Mouse (Mus musculus) testis, adult 2 months (tissue): ENCODE measurements at regions not wholly inside any gene's neighbourhood (a gene's known extent, or its start where the extent isn't known, plus 50 kb on each side); places are given as distances from the start of the nearest gene placed in this dataset.

Source experiments
- H3K27ac ChIP-seq: fragments of 200-500 bp; 2 replicates; pipeline ENCODE4 v1.5.1; 2012; ENCODE audit warnings: low read depth, low read length; ENCODE audit not compliant: control insufficient read depth, insufficient read depth
- H3K27me3 ChIP-seq: fragments of 200-500 bp; 2 replicates; pipeline ENCODE4 v1.6.1; 2012; ENCODE audit warnings: mild to moderate bottlenecking, low read length, moderate library complexity; ENCODE audit not compliant: control insufficient read depth, insufficient read depth
- H3K36me3 ChIP-seq: fragments of 200-500 bp; 2 replicates; pipeline ENCODE4 v1.6.1; 2012; ENCODE audit warnings: mild to moderate bottlenecking, low read length; ENCODE audit not compliant: control insufficient read depth, insufficient read depth
- H3K4me1 ChIP-seq: fragments of 200-500 bp; 2 replicates; pipeline ENCODE4 v1.6.1; 2012; ENCODE audit warnings: low read length; ENCODE audit not compliant: control insufficient read depth, insufficient read depth
- H3K4me3 ChIP-seq: fragments of 200-500 bp; 2 replicates; pipeline ENCODE4 v1.5.1; 2012; ENCODE audit warnings: low read depth, mild to moderate bottlenecking, low read length, moderate library complexity, mixed read lengths; ENCODE audit not compliant: control insufficient read depth
- CTCF ChIP-seq: fragments of 200-500 bp; IDR thresholded peaks from 2 replicates; pipeline ENCODE4 v1.5.1; 2012; ENCODE audit warnings: low read depth, mild to moderate bottlenecking, inconsistent platforms, low read length, moderate library complexity; ENCODE audit not compliant: control insufficient read depth, insufficient read depth, insufficient replicate concordance
- POLR2A ChIP-seq: fragments of 200-500 bp; IDR thresholded peaks from 2 replicates; pipeline ENCODE4 v1.6.1; 2012; ENCODE audit warnings: low read depth, mild to moderate bottlenecking, inconsistent platforms, low read length, moderate library complexity; ENCODE audit not compliant: control insufficient read depth

- Histone ChIP-seq H3K4me3 (peak overlapping the region; percentile 42), H3K36me3 (no peaks in the 10 kb centered on the region), H3K4me1 (no peaks in the 10 kb centered on the region), H3K27me3 (no peaks in the 10 kb centered on the region), H3K27ac (no peak overlapping the region)
- TF ChIP-seq CTCF (no peak), POLR2A (no peak)
Measured at GRCm38 (mm10) chr14:72064111-72064812, 427.4 kb downstream of the Gm9195 start.

- Histone ChIP-seq H3K27me3 (no peaks in the 10 kb centered on the region), H3K4me3 (no peak overlapping the region), H3K27ac (no peak overlapping the region), H3K4me1 (no peaks in the 10 kb centered on the region), H3K36me3 (no peaks in the 10 kb centered on the region)
- TF ChIP-seq POLR2A: no peak
- TF ChIP-seq CTCF: no peak
Measured at GRCm38 (mm10) chr14:72042881-72043236, 448.8 kb downstream of the Gm9195 start.

GRCm38 (mm10) chr14:72042112-72042880 is 449.3 kb downstream of the Gm9195 start:
- Histone ChIP-seq H3K4me1 (no peaks in the 10 kb centered on the region), H3K4me3 (no peak overlapping the region), H3K27me3 (no peaks in the 10 kb centered on the region), H3K36me3 (no peaks in the 10 kb centered on the region), H3K27ac (no peak overlapping the region)
- TF ChIP-seq CTCF (no peak), POLR2A (no peak)

GRCm38 (mm10) chr14:72030396-72030795 is 461.2 kb downstream of the Gm9195 start:
- Histone ChIP-seq H3K4me1 (no peaks in the 10 kb centered on the region), H3K27me3 (no peaks in the 10 kb centered on the region), H3K4me3 (no peak overlapping the region), H3K27ac (no peak overlapping the region), H3K36me3 (no peaks in the 10 kb centered on the region)
- TF ChIP-seq CTCF (no peak), POLR2A (no peak)

- Histone ChIP-seq H3K4me3 (no peak overlapping the region), H3K27me3 (no peaks in the 10 kb centered on the region), H3K36me3 (no peaks in the 10 kb centered on the region), H3K27ac (no peak overlapping the region), H3K4me1 (no peaks in the 10 kb centered on the region)
- TF ChIP-seq POLR2A: no peak
- TF ChIP-seq CTCF: no peak
Measured at GRCm38 (mm10) chr14:72027362-72028020, 464.1 kb downstream of the Gm9195 start.

GRCm38 (mm10) chr14:72004371-72004770 is 487.3 kb downstream of the Gm9195 start:
- Histone ChIP-seq H3K27me3 (no peaks in the 10 kb centered on the region), H3K4me3 (no peak overlapping the region), H3K36me3 (no peaks in the 10 kb centered on the region), H3K27ac (no peak overlapping the region), H3K4me1 (no peaks in the 10 kb centered on the region)
- no peak for TF ChIP-seq CTCF
- no peak for TF ChIP-seq POLR2A

GRCm38 (mm10) chr14:72002205-72003138 is 489.2 kb downstream of the Gm9195 start:
- H3K27ac ChIP-seq: no peak overlapping the region
- no peaks in the 10 kb centered on the region for H3K27me3 ChIP-seq
- no peak overlapping the region for H3K4me3 ChIP-seq
- no peaks in the 10 kb centered on the region for H3K36me3 ChIP-seq
- H3K4me1 ChIP-seq: no peaks in the 10 kb centered on the region
- TF ChIP-seq CTCF: no peak
- TF ChIP-seq POLR2A: no peak
